Mouse (Mus musculus): ENCODE measurements around the gene Gnaq.
"Not testable (repeated sequence)": the region's sequence is repeated elsewhere in the genome, so short reads cannot be mapped to it uniquely, and the experiment has no call there.

Gnaq gene

DNA sequence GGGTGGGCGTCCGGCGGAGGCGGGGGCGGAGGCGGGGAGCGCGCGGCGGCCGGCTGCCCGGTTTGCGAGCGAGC, at the start of gene Gnaq:
Gene Gnaq (plus strand): TSS at position 41 of the 74 bp plus-strand sequence.
- no peak for DNase-seq (ENCODE audit: low spot score in 2 of 2)

DNA sequence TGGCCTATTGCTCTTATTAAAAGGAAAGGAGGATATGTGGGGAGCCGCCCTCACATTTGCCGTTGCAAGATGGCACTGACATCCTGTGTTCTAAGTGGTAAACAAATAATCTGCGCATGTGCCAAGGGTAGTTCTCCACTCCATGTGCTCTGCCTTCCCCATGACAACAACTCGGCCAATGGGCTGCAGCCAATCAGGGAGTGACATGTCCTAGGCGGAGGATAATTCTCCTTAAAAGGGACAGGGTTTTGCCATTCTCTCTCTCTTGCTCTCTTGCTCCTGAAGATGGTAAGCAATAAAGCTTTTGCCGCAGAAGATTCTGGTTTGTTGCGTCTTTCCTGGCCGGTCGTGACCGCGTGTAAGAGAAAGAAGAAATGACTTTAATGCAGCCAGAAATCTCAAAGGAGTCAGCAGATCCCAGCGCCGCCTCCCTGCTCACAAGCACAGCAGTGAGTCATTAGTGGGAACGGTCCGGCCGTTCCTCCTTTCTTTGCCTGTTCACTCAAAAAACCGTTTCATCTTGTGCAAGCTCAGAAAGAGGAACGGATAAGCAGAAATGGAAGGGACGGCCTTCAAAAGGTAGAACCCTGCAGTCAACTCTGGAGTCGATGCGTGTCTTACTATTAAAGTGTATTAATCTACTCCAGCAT, 48.5 kb upstream of the Gnaq start:
- not testable (repeated sequence) for DNase-seq (ENCODE audit: low spot score in 2 of 2)

DNA sequence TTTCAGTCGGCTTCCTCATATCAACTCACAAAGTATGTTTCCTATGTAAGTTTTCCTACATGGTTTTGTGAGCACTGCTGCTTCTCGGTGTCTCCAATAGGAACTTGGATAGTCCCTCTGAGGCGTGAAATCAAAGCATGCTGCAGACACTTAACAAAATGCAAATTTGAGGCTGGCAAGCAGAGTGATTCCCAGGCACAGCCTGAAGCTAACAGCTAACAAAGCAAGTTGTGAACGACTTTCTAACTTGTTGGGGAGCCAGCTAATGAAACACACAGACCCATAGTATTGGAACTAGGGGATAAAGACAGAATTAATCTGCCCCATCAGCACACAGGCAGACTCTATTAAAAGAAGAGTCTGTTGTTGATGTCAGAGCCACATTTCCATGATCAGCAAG, 47.4 kb upstream of the Gnaq start:
- no peak for DNase-seq (ENCODE audit: low spot score in 2 of 2)

DNA sequence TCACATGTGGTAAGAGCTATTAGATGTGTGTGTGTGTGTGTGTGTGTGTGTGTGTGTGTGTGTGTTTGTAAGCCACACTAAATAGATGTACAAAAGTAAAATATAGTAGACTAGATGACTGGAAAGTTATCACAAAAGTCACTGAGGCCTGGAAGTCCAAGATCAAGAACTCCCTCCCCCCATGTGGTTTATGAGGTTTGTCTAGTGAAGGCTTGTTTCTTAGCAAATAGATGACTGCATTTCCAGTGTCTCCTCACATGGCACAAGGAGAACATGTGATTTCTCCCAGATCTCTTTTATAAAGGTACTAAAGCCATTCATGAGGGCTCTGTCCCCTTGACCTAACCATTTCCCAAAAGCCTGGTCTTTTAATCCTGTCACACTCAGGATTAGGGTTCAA, 46.5 kb upstream of the Gnaq start:
- no peak for DNase-seq (ENCODE audit: low spot score in 2 of 2)

DNA sequence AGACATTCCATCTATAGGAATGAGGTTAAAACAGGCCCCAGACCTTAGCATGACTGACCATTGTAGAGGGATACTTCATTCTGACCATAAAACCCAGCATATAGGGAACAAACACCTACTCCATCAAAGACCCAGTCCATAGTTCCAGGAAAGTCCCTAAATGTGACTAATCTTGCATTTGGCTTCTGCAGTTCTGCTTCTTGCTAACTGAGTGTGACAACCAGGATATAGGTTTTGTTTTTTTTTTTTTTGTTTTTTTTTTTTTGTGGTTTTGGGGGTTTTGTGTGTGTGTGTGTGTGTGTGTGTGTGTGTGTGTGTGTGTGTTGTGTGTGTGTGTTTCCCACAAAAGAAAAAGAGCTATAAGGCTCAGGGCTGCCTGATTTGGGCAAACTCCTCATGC, 46.0 kb upstream of the Gnaq start:
- no peak for DNase-seq (ENCODE audit: low spot score in 2 of 2)

DNA sequence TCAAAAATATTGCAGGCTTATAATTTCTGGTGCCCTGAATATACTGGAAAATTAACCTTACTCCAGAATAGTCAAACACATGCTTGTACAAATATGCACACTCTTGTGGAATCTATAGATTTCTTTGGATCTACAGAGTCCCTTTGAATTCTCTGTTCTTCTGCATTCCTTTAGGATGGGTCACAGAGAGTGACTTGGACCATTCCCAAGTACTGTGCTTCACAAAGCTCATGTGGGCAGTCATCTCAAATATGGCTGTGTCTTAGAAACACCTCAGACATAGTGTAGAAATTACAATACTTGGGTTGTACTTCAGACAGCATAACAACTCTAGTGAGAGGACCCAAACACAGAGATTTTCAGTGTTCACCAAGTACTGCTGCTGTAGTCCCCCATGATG, 45.2 kb upstream of the Gnaq start:
- DNase-seq (ENCODE audit: low spot score in 2 of 2) = no peak

DNA sequence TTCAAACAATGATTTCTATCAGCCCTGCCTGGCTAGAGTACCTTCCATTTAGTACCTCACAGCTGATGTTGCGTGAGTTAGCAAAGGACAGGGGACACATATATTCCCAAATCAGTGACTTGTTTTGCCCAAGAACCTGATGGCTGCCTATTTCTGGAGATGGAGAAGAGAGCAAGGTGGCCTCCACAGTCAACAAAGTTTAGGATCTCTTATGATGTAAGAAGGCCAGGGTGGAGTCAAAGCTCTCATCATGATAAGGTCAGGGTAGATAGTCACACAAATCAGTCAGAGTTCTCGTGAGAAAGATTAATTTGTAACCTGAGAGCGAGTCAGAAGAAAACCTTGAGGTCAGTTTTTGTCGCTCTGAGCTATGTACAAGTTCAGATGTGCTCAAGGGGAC, 39.0 kb upstream of the Gnaq start:
- DNase-seq (ENCODE audit: low spot score in 2 of 2) = no peak

DNA sequence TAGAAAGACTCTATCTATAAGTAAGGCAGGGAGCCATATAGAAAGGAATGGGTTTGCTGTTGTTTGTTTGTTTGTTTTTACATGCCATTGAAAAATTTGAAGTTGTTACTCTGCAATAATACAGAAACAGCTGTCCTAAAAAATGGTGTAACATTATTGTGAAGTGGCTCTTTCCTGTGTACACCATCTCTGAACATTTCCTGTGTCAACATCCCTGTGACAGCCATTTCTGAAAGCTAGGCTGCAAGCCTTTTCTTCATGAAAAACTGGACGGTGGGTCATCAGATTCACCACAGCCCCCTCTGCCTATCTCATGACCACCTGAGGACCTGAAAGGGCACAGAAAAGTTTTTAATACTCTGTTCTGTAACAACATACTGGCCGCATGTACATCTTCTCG, 22.7 kb upstream of the Gnaq start:
- no peak for DNase-seq (ENCODE audit: low spot score in 2 of 2)

DNA sequence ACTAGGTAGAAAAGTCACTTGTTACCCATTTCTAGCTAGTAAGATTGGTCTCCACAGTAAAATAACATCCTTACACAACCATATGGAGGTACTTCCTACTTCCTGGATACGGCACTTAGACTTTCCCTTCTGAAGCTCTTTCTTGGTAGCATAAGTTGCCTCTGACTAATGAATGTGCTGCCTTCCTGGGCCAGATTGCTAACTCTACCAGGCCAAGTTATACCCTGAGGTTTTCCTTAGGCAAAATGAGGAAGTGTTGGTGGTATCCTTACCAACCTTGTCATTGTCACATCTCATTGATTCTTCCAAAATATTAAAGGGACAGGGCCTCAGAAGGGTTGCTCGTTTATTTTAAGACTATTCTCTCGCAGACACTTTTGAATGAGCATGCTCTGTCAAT, 22.0 kb upstream of the Gnaq start:
- no peak for DNase-seq (ENCODE audit: low spot score in 2 of 2)

DNA sequence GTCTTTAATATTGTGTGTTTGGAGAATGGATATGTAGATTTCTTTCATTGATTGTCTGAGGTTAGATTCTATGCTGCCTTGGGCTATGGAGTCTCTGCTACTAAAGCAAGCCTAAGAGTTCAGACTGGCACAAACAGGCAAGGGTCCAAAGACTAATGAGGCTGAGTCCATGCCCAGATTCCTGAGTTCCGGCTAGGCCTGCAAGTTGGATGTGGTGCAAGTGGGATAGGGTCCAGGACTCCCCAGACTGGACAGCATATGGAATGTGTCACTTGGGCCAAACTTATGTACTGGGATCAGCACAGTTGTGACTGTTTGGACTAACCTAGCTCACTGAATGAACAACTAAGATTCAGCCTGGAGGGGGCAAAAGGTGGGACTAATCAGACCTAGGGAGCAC, 19.3 kb upstream of the Gnaq start:
- peak; percentile 33 to 70 for DNase-seq (ENCODE audit: low spot score in 2 of 2)

DNA sequence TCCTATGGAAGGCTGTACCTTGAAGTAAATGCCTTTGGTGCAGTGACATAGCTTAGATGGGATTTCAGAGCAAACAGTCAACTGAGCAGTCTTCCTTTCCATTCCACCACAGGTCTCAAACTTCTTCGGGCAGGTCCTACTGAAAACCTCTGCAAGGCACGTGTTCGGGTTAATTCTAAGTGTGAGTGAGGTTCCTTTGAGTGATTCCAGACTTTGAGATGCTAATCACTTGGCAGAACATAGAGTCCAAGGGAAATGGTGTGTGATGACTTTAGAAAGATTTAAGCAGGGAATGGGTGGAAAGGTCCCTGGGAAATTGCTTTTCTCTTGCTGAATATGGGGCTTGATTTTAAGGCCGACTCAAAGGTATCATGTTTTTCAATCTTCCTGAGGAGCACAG, 14.2 kb upstream of the Gnaq start:
- no peak for DNase-seq (ENCODE audit: low spot score in 2 of 2)

DNA sequence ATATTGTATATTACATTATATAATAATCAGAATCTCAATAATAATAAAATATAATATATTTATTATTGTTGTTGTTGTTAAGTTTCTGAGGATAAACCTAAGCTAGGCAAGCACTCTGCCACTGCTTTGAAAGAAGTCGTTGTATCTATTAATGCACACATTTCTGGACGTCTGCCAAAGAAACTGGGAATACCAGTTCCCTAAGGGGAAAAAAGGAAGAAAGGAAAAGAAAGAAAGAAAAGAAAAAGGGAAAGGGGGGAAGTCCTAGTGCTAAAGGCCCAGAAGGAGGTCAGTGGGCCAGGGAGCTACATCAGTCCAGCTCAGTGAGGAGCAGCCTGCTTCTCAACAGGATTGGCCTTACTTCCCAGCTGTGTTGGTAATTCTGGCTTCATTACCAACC, 11.3 kb upstream of the Gnaq start:
- no peak for DNase-seq (ENCODE audit: low spot score in 2 of 2)

DNA sequence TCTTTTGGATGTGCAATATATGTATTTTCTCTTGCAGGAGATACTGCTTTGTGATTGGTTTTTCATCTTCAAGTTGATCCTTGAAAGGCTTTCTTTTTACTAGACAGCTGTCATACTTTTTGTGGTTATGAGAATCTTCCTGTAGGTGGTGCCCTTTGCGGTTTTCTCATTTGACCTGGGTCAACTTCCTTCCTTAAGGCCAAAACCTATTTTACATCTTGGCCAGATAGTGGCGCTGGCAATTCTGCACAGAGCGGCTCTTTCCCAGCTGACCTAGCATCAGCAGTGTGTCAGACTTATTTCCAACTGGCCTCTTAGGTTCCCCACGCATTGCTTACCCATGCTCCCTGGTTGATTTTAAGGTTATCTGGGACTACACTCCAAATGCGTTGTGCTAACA, 3.9 kb upstream of the Gnaq start:
- DNase-seq (ENCODE audit: low spot score in 2 of 2) = no peak

DNA sequence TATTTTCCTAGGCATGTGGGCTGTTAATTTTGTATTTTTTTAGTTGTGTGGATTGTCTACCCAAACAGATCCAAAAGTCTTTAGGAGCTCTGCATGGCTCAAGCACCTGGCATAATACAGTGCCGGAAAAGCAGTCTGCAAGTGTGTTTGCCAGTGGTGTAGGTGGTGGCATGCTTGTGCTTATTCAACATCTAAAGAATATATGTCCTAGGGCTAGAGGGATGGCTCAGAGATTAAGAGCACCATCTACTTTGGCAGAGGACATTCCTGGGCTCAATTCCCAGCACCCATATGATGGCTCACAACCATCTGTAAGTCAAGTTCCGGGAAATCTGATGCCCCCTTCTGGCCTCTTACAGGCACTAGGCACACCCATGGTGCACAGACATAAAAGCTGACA, 3.5 kb upstream of the Gnaq start:
- no peak for DNase-seq (ENCODE audit: low spot score in 2 of 2)

DNA sequence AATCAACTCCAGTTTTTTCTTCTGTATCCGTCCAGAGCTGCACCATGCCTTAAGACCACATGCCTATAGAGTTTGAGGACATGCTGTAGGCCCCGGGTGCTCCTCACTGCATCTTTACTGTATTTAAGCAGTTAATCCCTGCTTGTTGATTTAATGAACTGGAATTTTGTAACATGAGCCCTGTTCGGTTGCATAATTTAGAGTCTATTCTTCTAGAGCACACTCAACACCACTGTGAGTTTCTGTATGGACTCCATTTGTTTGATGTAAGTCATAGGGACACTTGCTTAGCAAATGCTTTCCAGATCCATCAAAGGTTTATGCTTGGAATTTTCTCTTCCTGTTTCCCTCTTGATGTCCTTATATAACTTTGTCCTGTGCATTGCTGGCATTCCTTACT, 2.2 kb upstream of the Gnaq start:
- no peak for DNase-seq (ENCODE audit: low spot score in 2 of 2)

DNA sequence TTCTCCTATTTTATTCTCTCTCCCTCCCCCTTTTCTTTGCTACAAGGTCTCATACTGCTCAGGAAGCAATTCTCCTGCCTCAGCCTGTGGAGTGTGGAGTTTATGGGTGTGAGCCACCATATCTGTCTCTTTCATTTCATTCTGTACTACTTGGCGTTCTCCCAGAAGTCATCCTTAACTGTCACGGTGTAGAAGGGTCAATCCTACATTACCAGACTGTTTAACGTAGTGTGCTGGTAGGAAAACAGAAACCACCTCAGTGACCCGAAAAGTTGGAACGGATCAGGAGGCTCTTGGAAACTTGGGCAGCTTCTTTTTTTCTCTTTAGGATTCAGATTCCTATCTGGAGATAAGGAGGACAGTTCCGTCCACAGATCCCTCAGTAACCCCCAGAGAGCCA, 800 bp upstream of the Gnaq start:
- no peak for DNase-seq (ENCODE audit: low spot score in 2 of 2)

DNA sequence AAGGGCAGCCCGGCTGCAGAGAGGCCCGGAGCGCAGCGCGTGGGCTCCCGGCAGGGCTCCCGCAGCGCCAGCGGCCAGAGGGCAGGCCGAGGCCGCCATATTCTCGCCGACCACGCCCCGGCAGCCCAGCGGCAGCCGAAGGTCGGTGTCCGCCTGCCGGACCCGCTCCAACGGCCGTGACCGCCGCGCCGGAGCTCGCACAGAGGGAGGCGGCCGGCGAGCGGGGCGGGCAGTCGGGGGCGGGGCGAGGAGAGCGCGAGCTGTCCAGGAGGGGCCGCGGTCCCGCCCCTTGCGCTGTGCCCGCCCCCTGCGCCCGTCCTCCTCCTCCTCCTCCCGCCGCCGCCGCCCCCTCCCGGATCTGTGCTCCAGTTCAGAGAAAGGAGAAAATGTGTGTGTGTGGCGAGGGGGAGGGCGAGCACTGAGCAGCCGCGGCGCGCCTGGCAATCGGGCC, 266 bp upstream of the Gnaq start:
- peak; percentile 83 to 91 for DNase-seq (ENCODE audit: low spot score in 2 of 2)

DNA sequence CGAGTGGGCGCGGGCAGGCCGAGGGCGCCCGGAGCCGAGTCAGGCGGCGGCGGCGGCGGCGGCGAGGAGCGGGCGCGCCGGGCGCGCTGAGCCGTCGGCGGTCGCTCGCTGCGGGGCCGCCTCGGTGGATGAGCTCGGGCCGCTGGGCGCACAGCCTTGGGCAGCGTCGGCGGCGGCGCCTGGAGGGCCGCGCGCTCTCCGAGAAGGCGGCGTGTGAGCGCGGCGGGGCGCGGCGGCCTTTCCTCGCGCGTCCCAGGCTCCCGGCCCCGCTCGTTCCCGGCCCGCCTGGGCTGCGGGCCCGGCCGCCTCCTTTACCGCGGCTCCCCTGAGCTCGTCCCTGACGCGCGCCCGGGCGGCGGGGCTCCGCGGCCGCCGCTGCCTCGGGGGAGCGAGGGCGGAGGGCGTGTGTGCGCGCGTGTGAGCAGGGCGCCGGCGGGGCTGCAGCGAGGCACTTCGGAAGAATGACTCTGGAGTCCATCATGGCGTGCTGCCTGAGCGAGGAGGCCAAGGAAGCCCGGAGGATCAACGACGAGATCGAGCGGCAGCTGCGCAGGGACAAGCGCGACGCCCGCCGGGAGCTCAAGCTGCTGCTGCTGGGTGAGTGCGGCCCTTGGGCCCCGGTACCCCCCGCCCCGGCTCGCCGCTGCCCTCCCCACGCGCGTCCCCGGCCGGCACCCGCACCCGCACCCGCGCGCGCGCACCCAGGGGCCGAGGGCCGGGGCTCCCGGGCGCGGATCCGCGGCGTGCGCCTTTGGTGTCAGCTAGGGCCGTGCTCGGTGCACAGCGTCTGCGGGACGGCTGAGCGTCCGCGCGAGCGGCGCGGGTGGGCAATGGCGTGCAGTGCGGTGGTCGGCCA, 462 bp downstream of the Gnaq start:
- DNase-seq (ENCODE audit: low spot score in 2 of 2) = peak; percentile 41 to 64

DNA sequence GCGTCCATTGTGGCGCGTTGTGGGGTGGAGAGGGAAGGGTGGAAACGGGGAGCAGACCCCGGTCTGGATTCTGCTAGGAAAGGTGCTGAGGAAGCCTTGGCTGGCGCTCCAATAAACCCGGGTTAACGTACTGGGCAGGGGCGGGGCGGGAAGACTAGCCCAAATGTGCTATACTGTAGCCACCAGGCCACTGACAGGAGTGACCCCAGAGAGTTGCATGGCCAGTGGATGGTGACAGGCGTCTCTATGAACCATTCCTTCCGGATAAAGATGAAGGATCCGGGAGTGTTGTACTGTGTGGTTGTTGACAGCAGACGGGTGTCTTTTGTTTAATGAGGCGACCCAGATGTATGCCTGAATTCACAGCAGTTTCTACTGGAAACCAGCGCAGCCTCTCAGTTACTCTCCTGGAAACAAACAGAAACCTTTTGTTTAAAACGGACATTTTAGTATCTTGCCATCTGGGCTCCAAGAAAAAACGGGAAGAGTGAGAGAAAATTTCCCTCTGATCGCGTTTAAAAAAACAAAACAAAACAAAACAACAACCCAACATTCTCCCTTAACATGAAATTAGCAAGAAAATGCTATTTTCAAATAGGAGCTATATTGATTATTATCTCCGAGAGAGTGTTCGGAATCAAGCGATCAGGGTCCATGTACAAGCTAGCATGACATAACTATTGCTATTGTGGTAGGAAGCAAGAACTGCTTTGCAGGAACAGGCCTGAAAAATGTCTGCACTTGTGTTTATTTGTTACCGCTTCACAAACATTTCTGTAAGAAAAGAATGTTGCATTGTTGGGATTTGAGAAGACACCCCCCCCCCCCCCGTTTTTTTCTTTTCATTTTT, 1.3 kb downstream of the Gnaq start:
- peak in 1 of 2 experiments; percentile 27 for DNase-seq (ENCODE audit: low spot score in 2 of 2)

DNA sequence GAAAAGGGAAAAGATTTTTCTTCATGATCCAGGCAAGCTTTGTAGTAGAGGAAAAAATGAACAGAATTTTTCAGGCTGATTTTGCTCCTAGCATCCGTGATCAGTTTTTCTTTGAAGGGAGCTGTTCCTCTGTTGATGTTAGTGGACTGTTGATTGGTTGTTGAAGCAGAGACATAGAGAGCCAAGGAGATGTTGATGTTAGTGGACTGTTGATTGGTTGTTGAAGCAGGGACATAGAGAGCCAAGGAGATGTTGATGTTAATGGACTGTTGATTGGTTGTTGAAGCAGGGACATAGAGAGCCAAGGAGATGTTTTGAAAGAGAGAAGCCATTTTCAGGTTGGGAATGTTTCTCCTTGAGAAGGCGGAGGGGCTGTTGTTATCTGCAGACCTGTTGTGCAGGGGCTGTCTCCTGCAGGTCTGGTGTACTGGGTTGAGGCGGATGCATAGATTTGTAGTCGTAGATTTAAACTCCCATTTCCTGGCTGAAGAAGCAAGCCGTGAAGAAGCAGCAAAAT, 5.5 kb downstream of the Gnaq start:
- no peak for DNase-seq (ENCODE audit: low spot score in 2 of 2)

DNA sequence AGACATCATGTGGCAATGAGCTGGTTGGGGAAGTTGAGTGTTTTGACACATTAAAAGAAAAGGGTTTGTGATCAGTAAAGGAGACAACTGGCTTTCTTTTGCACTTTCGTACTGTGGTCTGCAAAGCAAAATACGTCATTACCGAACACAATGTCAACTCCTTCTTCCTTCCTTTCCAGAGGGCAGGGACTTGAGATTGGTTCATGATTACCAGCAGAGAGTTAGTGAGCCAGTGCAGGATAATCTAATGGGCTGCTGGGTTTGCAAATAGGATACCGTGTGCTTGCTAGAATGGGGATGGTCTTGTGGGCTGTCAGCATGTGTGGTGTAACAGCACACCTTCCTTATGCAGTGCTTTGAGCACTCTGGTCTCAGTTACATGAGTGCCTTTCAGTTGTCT, 8.1 kb downstream of the Gnaq start:
- no peak for DNase-seq (ENCODE audit: low spot score in 2 of 2)

DNA sequence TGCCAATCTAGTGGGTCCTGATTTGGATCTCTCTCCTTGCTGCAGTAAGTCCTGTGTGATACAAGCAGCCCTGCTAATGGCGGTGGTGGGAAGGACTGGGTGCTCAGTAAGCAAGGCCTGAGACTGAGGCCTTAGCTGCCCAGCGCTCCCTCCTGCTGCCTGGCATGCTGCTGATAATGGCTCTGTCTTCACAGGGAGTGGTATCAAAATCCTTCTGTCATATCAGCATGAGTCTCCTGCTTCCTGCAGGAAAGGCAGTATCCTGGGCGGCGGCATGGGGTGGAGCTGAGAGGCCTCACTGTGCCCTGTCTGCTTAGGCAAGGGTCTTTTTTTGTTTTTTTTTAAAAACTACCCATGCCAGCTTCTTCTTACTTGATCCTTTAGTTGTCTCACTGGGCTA, 9.2 kb downstream of the Gnaq start:
- no peak for DNase-seq (ENCODE audit: low spot score in 2 of 2)

DNA sequence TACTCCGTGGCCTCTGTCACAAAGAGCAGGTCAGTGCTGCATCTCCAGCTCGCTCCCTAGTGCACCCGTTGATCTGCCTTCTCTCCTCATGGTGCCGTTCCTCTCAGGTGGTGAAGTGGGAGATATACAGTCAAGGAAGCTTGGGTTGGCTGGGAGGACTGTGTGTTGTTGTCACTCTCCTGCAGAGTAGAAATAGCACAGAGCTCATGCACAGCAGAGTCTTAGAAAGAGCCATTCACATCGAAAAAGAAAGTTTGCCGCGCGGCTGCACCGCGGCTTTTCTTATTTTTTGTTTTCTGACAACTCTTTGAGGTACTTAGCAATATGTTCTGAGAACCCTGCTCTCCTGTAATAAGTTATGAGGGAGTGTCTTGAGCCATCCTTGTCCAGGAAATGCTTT, 10.4 kb downstream of the Gnaq start:
- no peak for DNase-seq (ENCODE audit: low spot score in 2 of 2)

All from cerebellum, postnatal 4 days (tissue).